Mouse (Mus musculus): ENCODE data around the gene Kcnh8.

DNA sequence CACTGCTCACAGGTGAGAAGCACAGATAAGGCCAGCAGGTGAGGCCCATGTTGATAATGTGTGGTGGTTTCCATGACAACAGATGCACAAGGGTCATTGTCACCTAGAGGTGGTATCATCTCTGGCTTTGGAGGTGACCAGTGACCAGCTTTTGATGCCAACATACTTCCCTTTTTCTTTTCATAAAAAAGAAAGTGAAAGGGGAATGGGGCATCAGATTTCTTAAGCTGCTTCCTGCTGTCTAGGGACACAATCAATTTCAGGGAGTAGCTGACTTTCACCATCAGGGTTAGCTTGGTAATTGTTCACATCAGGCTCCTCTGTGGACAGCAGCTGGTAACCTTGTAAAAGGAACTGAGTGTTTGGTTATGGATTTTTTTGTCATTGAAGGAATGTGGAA is 135.9 kb downstream of the Kcnh8 start:
- no peak for TF ChIP-seq POLR2A (IDR thresholded peaks at IDR 0.05; ENCODE audit: extremely low read depth, insufficient read depth, low read length)
- TF ChIP-seq CTCF (IDR thresholded peaks at IDR 0.05; ENCODE audit: low read depth, low read length), result no peak
